15 mouse cellular contexts compared by ENCODE assay signal in the genomic region with DNA sequence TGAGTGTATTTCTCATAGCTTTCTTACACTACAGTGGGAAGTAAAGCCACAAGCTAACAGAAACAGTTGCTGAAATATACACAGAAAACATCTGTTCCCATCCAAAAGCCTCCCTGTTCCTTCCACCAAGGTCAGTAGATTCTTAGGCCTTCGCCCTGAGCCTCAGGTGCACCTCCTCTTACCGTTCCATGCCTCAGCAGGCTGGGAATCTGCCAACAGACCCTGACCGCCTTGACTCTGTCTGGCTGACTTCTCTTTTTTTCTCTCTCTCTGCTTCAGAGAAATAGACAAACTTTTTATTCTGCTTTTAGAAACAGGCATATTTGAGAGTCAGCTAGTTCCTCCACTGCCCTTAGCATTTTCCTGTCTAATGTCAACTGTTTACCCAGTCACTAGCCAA.
DNase-seq lines count a peak whose midpoint lies in the region.
"Had no signal": no experiment of that assay in that cellular context is flagged by ENCODE, and none has a peak within 500 bp of the region (broad histone marks: within the 10 kb centered on the region; RNA-seq: fewer than 3 reads in every experiment).

No protein-coding gene starts in this region.

- DNase-seq in A20 (ENCODE audit: low read depth, low spot score): peak; percentile 50
- peak; percentile 15 to 19 for DNase-seq in B cell, adult 2 months
- DNase-seq in kidney, postnatal 10 days: peak; percentile 81
- peak; percentile 44 to 62 for DNase-seq in kidney, postnatal 4 days
- no peak for DNase-seq in c-Kit-positive CD71-positive TER-119-positive erythroid progenitor cells, embryonic 14.5 days (ENCODE audit: low spot score)
- DNase-seq in adrenal gland, adult (ENCODE audit: inconsistent age in 2 of 2, low spot score in 1 of 2): no peak
- no peak for DNase-seq in embryo, embryonic 10.5 days (ENCODE audit: low spot score)
- DNase-seq: adrenal gland, postnatal 14 days; cerebellum, adult 2 months; cerebellum, postnatal 10 days; embryo, embryonic 11 days; gastrocnemius, adult 2 months; gastrocnemius, postnatal 36 days; heart, adult 11 months; heart, postnatal 4 days had no signal

Comparison
In these comparisons a context has a peak if more than half of its experiments do, and no peak if none do; other contexts are left out.
1. DNase-seq: peak in A20 (single experiment), B cell, adult 2 months (2 of 2), kidney, postnatal 10 days (single experiment) and kidney, postnatal 4 days (2 of 2); none in c-Kit-positive CD71-positive TER-119-positive erythroid progenitor cells, embryonic 14.5 days (single experiment), adrenal gland, adult (0 of 2) and embryo, embryonic 10.5 days (single experiment).